Comparison of ENCODE assay signal across 7 mouse cellular contexts in the genomic region with DNA sequence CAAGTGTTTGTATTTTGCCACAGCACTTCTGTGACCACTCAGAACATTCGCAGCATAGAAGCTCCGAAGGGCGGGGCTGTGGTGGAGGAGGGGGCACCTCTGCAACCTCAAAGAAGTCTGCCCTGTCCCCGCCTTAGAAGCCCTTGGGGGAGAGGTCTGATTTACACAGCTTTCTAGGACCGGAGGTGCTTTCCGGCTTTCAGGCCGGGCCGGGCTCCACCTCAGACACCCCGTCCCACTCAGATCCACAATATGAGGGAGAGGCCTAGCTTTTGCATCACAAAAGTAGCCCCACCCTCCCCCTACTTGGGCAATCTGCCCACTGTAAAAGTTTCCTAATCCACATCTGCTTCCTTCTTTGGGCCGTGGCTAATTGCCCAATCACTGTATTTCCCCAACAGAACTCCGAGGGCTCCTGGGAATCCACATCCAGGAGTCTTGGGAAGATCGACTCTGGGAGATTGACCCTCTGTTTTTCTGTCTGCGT. TPM values are rescaled to one million over a fixed set of nuclear protein-coding genes. Genes with fewer than 3 reads are reported as not detected.
DNase-seq lines count a peak whose midpoint lies in the region; ATAC-seq lines count a peak whose summit lies in the region.

No protein-coding gene starts in this region.

- WGBS in embryonic facial prominence, embryonic 15.5 days: 2% methylated on average over 13 of the region's 13 CpGs
- 11% methylated on average over 13 of the region's 13 CpGs for WGBS in heart, embryonic 15.5 days

- H3K9ac ChIP-seq in embryonic facial prominence, embryonic 15.5 days: 0 out of 2 replicates have a peak overlapping the region, but pooled peaks have one; percentile 6
- H3K9ac ChIP-seq in heart, embryonic 15.5 days: peak overlapping the region; percentile 13; the same call in 1 of the 2 replicates

- no peaks in the 10 kb centered on the region for H3K9me3 ChIP-seq in embryonic facial prominence, embryonic 15.5 days (replicated peaks)
- H3K9me3 ChIP-seq in heart, embryonic 15.5 days (replicated peaks): no peaks in the 10 kb centered on the region

- H3K4me2 ChIP-seq in embryonic facial prominence, embryonic 15.5 days (replicated peaks): peak overlapping the region; percentile 45
- H3K4me2 ChIP-seq in heart, embryonic 15.5 days: peak overlapping the region; percentile 49

- peaks cover 13% of the 10 kb centered on the region for H3K4me1 ChIP-seq in embryonic facial prominence, embryonic 15.5 days
- H3K4me1 ChIP-seq in heart, embryonic 15.5 days (replicated peaks): peaks cover 20% of the 10 kb centered on the region

- peak overlapping the region; percentile 58; the same call in 1 of the 2 replicates for H3K27ac ChIP-seq in embryonic facial prominence, embryonic 15.5 days (replicated peaks)
- H3K27ac ChIP-seq in heart, embryonic 15.5 days: peak overlapping the region; percentile 14; the same call in 1 of the 2 replicates

- peak; percentile 68 for ATAC-seq in embryonic facial prominence, embryonic 15.5 days (ENCODE audit: insufficient number of reproducible peaks, low FRiP score, low TSS enrichment, low read depth)
- ATAC-seq in heart, embryonic 15.5 days (replicated peaks; ENCODE audit: insufficient number of reproducible peaks, insufficient read depth, low FRiP score, low read depth): peak; percentile 51

- H3K4me3 ChIP-seq in embryonic facial prominence, embryonic 15.5 days (replicated peaks): peak overlapping the region; percentile 3; the same call in 1 of the 2 replicates
- H3K4me3 ChIP-seq in heart, embryonic 15.5 days: peak overlapping the region; percentile 4; the same call in 1 of the 2 replicates

- peaks cover 14% of the 10 kb centered on the region for H3K27me3 ChIP-seq in embryonic facial prominence, embryonic 15.5 days
- peaks cover 20% of the 10 kb centered on the region for H3K27me3 ChIP-seq in heart, embryonic 15.5 days

- peak; percentile 63 to 71 for DNase-seq in adrenal gland, adult 18-20 months (ENCODE audit: low spot score in 2 of 2)
- DNase-seq in kidney, postnatal 10 days: peak; percentile 91
- DNase-seq in mesoderm, embryonic 11.5 days (ENCODE audit: low read depth, low spot score): peak; percentile 33
- peak; percentile 37 for DNase-seq in urinary bladder, postnatal 10 days (ENCODE audit: low spot score)
- no peak for DNase-seq in layer of hippocampus, adult 9-10 months (ENCODE audit: low spot score)

- no peaks in the 10 kb centered on the region for H3K36me3 ChIP-seq in embryonic facial prominence, embryonic 15.5 days
- no peaks in the 10 kb centered on the region for H3K36me3 ChIP-seq in heart, embryonic 15.5 days

RNA-seq across cellular contexts. Expression of gene Lefty2, which starts 4.3 kb away (rescaled TPM):
- total RNA-seq in adrenal gland, adult 18-20 months (2021): under 1 TPM; 0.32 to 0.73 TPM
- 0.24 and 0.32 TPM in 2 replicates for polyA plus RNA-seq in embryonic facial prominence, embryonic 15.5 days (2015; fragmentation: Nextera tagmentation; extraction: Ambion mirVana)
- 0.05 and 0.14 TPM in 2 replicates for polyA plus RNA-seq in heart, embryonic 15.5 days (2015; fragmentation: Nextera tagmentation; extraction: Ambion mirVana)

RNA-seq across cellular contexts. Expression of gene Pycr2, which starts 15.5 kb away (rescaled TPM):
- 10 to 100 TPM; 30.3 to 34.3 TPM for total RNA-seq in adrenal gland, adult 18-20 months (2021)
- 96.9 and 105 TPM in 2 replicates for polyA plus RNA-seq in embryonic facial prominence, embryonic 15.5 days (2015; fragmentation: Nextera tagmentation; extraction: Ambion mirVana)
- 42.1 and 57.9 TPM in 2 replicates for polyA plus RNA-seq in heart, embryonic 15.5 days (2015; fragmentation: Nextera tagmentation; extraction: Ambion mirVana)

RNA-seq across cellular contexts. Expression of gene Sde2, which starts 37.7 kb away (rescaled TPM):
- total RNA-seq in adrenal gland, adult 18-20 months (2021): 10 to 100 TPM; 21.5 to 22.9 TPM
- 37.5 and 38.9 TPM in 2 replicates for polyA plus RNA-seq in embryonic facial prominence, embryonic 15.5 days (2015; fragmentation: Nextera tagmentation; extraction: Ambion mirVana)
- polyA plus RNA-seq in heart, embryonic 15.5 days (2015; fragmentation: Nextera tagmentation; extraction: Ambion mirVana): 20.8 and 22.8 TPM in 2 replicates

RNA-seq across cellular contexts. Expression of gene Lefty1, which starts 46.2 kb away (rescaled TPM):
- 1 to 10 TPM; 3.3 to 5.7 TPM for total RNA-seq in adrenal gland, adult 18-20 months (2021)
- polyA plus RNA-seq in embryonic facial prominence, embryonic 15.5 days (2015; fragmentation: Nextera tagmentation; extraction: Ambion mirVana): 4.0 and 4.6 TPM in 2 replicates
- 1.0 and 1.5 TPM in 2 replicates for polyA plus RNA-seq in heart, embryonic 15.5 days (2015; fragmentation: Nextera tagmentation; extraction: Ambion mirVana)

RNA-seq across cellular contexts. Expression of gene Tmem63a, which starts 53.5 kb away (rescaled TPM):
- 10 to 100 TPM; 44.7 to 77.9 TPM for total RNA-seq in adrenal gland, adult 18-20 months (2021)
- polyA plus RNA-seq in embryonic facial prominence, embryonic 15.5 days (2015; fragmentation: Nextera tagmentation; extraction: Ambion mirVana): 17.3 and 18.5 TPM in 2 replicates
- 10.0 and 12.1 TPM in 2 replicates for polyA plus RNA-seq in heart, embryonic 15.5 days (2015; fragmentation: Nextera tagmentation; extraction: Ambion mirVana)
